Mouse (Mus musculus): ENCODE measurements around the gene Rab25.

Gene Rab25

GRCm38 (mm10) chr3:88567892-88568291 is 19.8 kb upstream of the Rab25 start:
- in situ Hi-C loops (cut with MboI): no loop called here

GRCm38 (mm10) chr3:88566536-88567061 is 18.5 kb upstream of the Rab25 start:
- in situ Hi-C loops (cut with MboI): no loop called here

GRCm38 (mm10) chr3:88566116-88566515 is 18.0 kb upstream of the Rab25 start:
- in situ Hi-C loops (cut with MboI): no loop called here

- in situ Hi-C loops (cut with MboI): no loop called here
These were observed 15.9 kb upstream of the Rab25 start for GRCm38 (mm10) chr3:88563966-88564365.

- in situ Hi-C loops (cut with MboI): no loop called here
These were observed 15.3 kb upstream of the Rab25 start for GRCm38 (mm10) chr3:88563442-88563841.

- in situ Hi-C loops (cut with MboI): no loop called here
These were observed 13.9 kb upstream of the Rab25 start for GRCm38 (mm10) chr3:88561989-88562388.

- in situ Hi-C loops (cut with MboI): no loop called here
These were observed 11.5 kb upstream of the Rab25 start for GRCm38 (mm10) chr3:88559596-88559995.

- in situ Hi-C loops (cut with MboI): no loop called here
These were observed 8.5 kb upstream of the Rab25 start for GRCm38 (mm10) chr3:88556616-88557015.

GRCm38 (mm10) chr3:88555731-88556130 is 7.6 kb upstream of the Rab25 start:
- in situ Hi-C loops (cut with MboI): no loop called here

GRCm38 (mm10) chr3:88555069-88555605 is 7.0 kb upstream of the Rab25 start:
- in situ Hi-C loops (cut with MboI): no loop called here

- in situ Hi-C loops (cut with MboI): no loop called here
These were observed 5.9 kb upstream of the Rab25 start for GRCm38 (mm10) chr3:88553880-88554586.

- in situ Hi-C loops (cut with MboI): no loop called here
These were observed 5.4 kb upstream of the Rab25 start, which contains the start of gene Ubqln4 for GRCm38 (mm10) chr3:88553525-88553879. TSS of gene Ubqln4 (plus strand) at chr3:88553758.

- in situ Hi-C loops (cut with MboI): no loop called here
These were observed 4.8 kb upstream of the Rab25 start, which contains the start of gene Lamtor2 for GRCm38 (mm10) chr3:88552676-88553524. TSS of gene Lamtor2 (minus strand) at chr3:88553074.

GRCm38 (mm10) chr3:88552082-88552645 is 4.1 kb upstream of the Rab25 start:
- in situ Hi-C loops (cut with MboI): no loop called here

- in situ Hi-C loops (cut with MboI): no loop called here
These were observed 3.5 kb upstream of the Rab25 start for GRCm38 (mm10) chr3:88551586-88551985.

- in situ Hi-C loops (cut with MboI): no loop called here
These were observed 1.3 kb downstream of the Rab25 start for GRCm38 (mm10) chr3:88546674-88547418.

GRCm38 (mm10) chr3:88544955-88545591 is 3.0 kb downstream of the Rab25 start:
- in situ Hi-C loops (cut with MboI): no loop called here

- in situ Hi-C loops (cut with MboI): no loop called here
These were observed 3.6 kb downstream of the Rab25 start for GRCm38 (mm10) chr3:88544514-88544913.

- in situ Hi-C loops (cut with MboI): no loop called here
These were observed 4.3 kb downstream of the Rab25 start for GRCm38 (mm10) chr3:88543651-88544410.

- in situ Hi-C loops (cut with MboI): no loop called here
These were observed 4.9 kb downstream of the Rab25 start for GRCm38 (mm10) chr3:88543174-88543573.
